Mouse (Mus musculus): Measurements from ENCODE around the gene Cd93.

Gene Cd93

DNA sequence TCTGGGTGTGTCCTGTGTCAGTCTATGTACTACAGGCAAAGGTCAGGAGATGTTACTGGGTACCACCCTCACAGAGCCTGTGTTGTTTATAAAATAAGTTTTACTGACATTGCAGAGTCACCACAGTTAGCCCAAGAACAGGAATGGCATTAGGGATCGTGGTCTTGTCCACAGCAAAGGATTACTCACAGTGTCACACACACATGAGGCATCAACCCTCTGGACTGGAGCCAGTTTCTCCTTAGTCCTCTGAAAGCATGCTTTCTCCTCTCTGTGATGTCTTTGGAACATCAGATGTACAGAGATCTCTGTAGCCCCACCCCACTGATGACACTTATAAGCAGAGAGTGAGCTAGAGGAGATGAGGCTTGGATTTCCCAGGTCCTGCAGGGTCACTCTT, 41.1 kb downstream of the Cd93 start:
- no peak for DNase-seq (ENCODE audit: low spot score)

DNA sequence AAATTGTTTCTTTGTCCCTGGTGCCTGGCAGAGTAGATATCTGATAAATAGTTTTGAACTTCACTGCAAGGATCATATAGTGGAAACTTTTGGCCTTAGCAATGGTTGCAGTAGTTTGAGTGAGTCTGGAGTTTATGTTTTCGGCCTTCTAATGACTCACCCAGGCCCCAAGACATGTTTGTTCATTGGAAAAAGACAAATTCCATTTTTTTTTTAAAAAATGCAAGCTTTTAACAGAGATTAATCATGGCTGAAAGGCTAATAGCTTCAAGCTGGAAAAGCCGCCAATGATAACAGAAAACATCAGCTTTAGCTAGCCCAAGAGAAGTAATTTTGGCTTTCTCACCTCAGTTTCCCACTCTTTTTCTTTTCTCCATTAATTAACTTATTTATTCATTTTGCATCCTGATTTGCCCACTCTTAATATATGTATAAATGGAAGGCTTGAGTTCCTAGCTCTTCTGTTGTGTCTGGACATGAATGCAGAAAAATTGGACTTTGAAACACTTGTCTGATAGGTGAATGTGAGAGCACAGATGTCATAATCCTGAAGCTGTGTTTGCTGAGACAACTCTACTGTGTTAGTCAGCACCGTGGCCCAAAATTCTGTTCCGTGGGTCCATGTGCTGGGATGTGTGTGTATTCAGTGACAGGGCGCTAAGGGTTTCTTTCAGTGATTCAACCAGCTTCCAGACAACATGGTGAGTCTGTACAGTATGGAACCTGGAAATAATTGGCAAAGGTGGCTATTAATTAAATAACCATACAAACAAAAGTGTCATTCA, 44.3 kb downstream of the Cd93 start:
- DNase-seq (ENCODE audit: low spot score) = no peak

DNA sequence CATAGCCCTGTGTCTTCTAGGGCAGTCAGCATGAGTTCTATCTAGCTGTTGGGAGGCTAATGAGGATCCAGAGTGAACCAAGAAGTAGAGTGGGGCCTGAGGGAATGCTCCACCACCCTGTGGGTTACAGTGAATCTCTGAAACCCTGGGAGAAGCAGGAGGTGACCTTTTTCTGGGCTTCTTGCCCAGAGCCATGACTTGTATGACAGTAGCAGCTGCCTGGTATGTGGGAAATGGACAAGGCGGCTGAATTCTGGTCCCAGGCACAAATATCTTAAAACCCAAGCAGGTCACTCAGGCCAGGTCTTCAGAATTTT, 45.6 kb downstream of the Cd93 start:
- DNase-seq (ENCODE audit: low spot score) = no peak

DNA sequence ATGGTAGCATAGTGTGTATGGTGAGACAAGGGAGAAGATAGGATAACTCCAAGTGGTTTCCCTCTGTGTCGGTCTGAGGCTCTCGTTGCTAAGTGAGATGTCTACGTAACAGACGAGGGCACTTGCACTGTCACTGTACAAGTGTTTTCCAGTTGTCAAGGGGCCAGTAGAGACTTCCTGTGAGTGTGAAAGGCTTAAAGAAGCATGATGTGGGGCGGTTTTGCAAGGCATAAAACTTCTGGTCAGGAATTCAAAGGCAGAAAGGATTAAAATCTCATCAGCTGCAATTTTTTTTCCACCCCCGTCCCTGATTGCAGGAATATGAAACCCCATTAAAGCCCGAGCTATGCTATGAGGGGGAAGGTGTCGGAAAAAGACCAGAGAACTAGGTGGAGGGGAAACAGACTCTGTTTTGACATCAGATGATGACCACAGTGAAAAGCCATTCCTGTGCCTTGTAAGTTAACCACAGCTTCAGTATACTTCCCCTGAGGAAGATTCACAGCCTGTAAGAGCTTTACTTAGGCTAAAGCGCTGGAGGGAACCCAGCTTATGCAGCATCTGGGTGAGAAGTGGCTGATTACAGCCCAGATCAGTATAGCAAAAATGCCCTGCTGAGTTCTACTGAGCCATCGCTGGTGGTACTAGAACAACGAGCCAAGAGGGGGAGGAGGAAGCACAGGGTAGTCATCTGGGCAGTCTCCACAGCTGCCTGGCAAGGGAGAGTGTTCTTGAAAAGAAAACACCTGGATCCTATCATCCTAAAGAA, 46.2 kb downstream of the Cd93 start:
- no peak for DNase-seq (ENCODE audit: low spot score)

DNA sequence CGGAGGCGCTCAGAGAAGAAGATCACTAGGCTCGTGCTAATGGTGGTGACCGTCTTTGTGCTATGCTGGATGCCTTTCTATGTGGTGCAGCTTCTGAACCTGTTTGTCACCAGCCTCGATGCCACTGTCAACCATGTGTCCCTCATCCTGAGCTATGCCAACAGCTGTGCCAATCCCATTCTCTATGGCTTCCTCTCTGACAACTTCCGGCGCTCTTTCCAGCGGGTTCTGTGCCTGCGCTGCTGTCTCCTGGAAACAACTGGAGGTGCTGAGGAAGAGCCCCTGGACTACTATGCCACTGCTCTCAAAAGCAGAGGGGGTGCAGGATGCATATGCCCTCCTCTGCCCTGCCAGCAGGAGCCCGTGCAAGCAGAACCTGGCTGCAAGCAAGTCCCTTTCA, 47.2 kb downstream of the Cd93 start:
- DNase-seq (ENCODE audit: low spot score) = no peak

DNA sequence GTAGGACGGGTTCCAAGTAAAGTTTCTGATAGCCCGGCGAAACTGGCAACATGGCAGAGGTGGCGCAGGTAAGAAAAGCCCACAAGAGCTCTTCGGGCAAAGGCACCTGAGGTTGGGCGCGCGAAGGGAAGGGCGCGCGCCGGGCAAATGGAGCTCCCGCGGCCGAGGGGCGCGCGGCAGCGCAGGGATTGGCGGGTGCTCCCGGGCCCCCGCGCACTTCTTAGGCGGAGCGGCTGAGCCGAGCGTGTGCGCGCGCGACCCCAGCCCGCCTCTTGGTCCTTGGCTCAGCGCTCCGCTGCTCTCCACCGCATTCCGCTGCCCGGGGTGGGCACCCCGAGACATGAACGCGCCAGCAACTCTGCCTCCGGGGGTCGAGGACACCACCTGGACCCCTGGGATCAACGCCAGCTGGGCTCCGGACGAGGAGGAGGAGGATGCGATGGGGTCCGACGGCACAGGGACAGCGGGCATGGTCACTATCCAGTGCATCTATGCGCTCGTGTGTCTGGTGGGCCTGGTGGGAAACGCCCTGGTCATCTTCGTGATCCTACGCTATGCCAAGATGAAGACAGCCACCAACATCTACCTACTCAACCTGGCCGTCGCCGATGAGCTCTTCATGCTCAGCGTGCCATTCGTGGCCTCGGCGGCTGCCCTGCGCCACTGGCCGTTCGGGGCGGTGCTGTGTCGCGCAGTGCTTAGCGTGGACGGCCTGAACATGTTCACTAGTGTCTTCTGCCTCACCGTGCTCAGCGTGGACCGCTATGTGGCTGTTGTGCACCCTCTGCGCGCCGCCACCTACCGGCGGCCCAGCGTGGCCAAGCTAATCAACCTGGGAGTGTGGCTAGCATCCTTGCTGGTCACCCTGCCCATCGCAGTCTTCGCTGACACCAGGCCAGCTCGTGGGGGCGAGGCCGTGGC, 48.0 kb downstream of the Cd93 start, which contains the start of gene Sstr4:
Sstr4 (plus strand) TSS at position 214 of the 921 bp plus-strand sequence.
- DNase-seq (ENCODE audit: low spot score) = peak; percentile 52

DNA sequence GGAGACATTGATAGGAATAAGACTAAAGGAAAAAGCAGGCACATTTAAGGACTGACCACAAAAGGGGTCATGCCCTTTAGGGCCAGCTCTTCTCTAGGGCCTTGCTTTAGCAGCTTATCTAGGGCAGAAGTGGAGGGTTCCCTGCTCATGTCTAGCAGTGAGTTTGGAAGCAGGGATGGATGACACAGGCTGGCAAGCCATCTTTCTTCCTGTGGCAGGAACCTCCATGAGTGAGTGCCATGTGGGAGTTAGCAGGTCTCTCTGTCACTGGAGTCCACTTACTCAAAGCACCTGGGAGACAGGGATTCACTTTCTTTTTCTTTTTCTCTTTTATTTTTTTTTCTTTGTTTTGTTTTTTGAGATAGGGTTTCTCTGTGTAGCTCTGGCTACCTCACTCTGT, 49.5 kb downstream of the Cd93 start:
- no peak for DNase-seq (ENCODE audit: low spot score)

DNA sequence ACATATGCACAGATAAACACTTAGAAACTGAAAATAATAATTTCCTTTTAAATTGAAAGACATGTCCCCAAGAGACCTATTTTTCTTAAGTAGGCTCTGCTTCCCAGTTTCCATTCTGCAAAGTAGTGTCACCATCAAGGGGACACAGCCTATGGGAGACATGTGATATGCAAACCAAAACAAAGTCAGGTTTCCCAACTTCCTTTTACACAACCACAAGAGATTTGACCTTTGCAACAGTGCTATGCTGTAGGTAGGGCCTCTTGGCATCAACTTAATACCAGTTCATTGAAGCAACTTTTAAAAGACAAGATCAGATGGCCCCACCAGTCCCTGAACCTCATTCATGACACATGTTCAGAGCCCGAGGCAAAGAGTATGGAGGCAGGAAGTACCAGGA, 50.2 kb downstream of the Cd93 start:
- no peak for DNase-seq (ENCODE audit: low spot score)

DNA sequence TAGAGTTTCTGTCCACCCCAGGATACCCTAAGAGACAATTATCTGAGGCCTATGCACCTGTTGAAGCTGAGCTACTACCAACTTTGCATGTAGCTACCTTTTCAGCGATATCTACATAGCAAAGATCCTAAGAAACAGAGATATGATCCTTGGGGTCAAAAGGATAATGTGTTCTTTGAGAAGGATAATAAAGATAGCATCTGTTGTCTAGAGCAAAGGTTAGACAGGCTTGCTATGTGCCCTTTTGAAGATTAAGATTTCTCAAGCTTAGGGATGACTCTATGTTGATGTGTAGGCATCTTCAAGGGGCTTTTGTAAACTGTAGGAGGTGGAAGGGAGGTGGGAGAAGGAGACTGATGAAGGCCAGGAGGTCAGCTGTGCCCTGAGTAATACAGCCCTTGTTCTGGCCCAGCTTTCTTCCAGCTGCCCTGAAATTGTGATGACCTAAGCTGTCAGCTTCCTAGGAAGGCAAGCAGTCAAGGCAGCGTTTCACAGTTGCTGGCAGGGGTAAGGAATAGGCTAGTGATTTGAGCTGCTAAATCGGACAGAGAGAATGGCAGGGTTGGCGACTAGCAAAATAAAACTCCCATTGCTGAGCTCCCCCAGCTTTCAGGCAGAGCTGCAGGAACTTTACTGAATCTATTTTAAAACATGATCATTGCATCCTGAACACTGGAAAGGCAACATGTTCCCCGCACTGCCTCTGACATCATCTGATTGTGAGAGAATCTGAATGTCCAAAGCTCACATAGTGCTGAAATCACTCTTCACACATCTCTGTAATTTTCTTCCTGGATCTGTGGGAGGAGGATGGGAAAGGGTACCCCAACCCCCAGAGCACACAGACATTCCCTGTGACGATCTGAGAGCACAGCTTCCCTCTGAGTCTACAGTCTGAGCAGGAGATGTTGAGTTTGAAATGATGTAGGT, 55.4 kb downstream of the Cd93 start:
- DNase-seq (ENCODE audit: low spot score) = no peak

DNA sequence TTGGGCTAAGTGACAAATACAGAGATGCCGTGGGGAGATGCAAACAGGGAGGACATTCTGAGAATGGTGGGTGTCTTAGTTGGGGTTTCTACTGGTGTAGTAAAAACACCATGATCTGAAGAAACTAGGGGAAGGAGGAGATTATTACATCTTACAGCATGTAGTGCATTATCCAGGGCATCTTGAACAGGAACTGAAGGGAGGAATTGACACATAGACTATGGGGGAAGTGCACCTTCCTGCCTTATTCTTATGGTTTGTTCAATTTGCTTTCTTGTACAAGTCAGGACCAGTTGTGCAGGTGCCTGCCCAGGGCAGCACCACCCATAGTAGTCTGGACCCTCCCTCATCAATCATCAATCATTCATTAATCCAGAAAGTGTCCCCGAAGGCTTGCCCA, 56.4 kb downstream of the Cd93 start:
- DNase-seq (ENCODE audit: low spot score) = no peak
